Mouse (Mus musculus) heart, postnatal 0 days (tissue): ENCODE measurements at regions not wholly inside any gene's neighbourhood (a gene's known extent, or its start where the extent isn't known, plus 50 kb on each side); places are given as distances from the start of the nearest gene placed in this dataset.

ENCODE experiments used
- ATAC-seq: fragments of 200-750 bp; cut with Nextera tagmentation; 2 replicates; pipeline ENCODE4 v1.8.0; 2017; ENCODE audit warnings: low read depth, moderate number of reproducible peaks, moderate library complexity; ENCODE audit not compliant: insufficient read depth
- DNase-seq: peaks from one replicate; pipeline ENCODE4 v3.0.0-alpha.2; 2016; ENCODE audit warnings: low spot score
- H3K27ac ChIP-seq: fragments of 300-500 bp; sonication (generic); 2 replicates; pipeline ENCODE4 v1.5.1; 2014; ENCODE audit warnings: low read depth, mild to moderate bottlenecking
- H3K27me3 ChIP-seq: fragments of 300-500 bp; sonication (generic); 2 replicates; pipeline ENCODE4 v1.6.1; 2014; ENCODE audit warnings: low read length, mixed read lengths; ENCODE audit not compliant: control insufficient read depth, insufficient read depth
- H3K36me3 ChIP-seq: fragments of 300-500 bp; sonication (generic); replicated peaks from 2 replicates; pipeline ENCODE4 v1.6.1; 2014; ENCODE audit warnings: low read length, mixed read lengths; ENCODE audit not compliant: control insufficient read depth, insufficient read depth
- H3K4me1 ChIP-seq: fragments of 300-500 bp; sonication (generic); 2 replicates; pipeline ENCODE4 v1.6.1; 2014; ENCODE audit warnings: antibody characterized with exemption; ENCODE audit not compliant: control insufficient read depth, insufficient read depth
- H3K4me2 ChIP-seq: fragments of 300-500 bp; sonication (generic); 2 replicates; pipeline ENCODE4 v1.6.1; 2014; ENCODE audit warnings: low read depth, mild to moderate bottlenecking, low read length, moderate library complexity
- H3K4me3 ChIP-seq: fragments of 300-500 bp; sonication (generic); 2 replicates; pipeline ENCODE4 v1.5.1; 2014; ENCODE audit warnings: low read depth, low read length
- H3K9ac ChIP-seq: fragments of 300-500 bp; sonication (generic); replicated peaks from 2 replicates; pipeline ENCODE4 v1.6.1; 2014; ENCODE audit warnings: low read depth, low read length, mixed read lengths
- H3K9me3 ChIP-seq: fragments of 300-500 bp; sonication (generic); replicated peaks from 2 replicates; pipeline ENCODE4 v1.6.1; 2016; ENCODE audit warnings: low read length; ENCODE audit not compliant: control insufficient read depth
- CTCF ChIP-seq: IDR thresholded peaks from 2 replicates; pipeline ENCODE4 v1.5.1; 2016; ENCODE audit warnings: antibody characterized with exemption, control low read depth, low read depth
- EP300 ChIP-seq: IDR thresholded peaks from 2 replicates; pipeline ENCODE4 v1.6.1; 2016; ENCODE audit warnings: antibody characterized with exemption, low read depth
- WGBS: fragments of 180-500 bp; shearing (Covaris S2); extraction: QIAGEN DNeasy Blood & Tissue Kit; methylation state at CpG from one replicate; pipeline ENCODE4 v1.1.7; 2014; 5-methylcytosine and 5-hydroxymethylcytosine counted together

DNA sequence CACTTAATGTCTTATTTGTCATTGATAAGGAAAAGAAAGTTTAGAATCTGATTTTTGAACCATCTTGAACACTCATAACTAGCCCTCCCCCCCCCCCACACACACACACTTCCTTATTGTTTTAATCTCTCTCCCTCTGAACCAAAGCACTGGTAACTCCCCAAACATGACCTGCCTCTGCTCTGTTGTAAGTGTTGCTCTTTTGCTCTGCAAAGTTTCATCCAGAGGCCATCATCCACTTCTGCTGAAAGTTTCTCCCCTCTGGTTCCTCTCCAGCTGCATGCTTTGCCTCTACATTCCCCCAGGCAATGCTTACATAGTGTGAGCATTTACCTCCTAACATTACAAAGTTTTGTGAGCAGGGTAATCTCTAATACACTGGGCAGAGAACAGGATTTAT lies 418.1 kb downstream of the Sorl1 start:
- ATAC-seq (no peak), DNase-seq (no peak)
- H3K36me3 ChIP-seq = no peaks in the 10 kb centered on the region
- H3K27me3 ChIP-seq = no peaks in the 10 kb centered on the region
- H3K4me2 ChIP-seq = no peak overlapping the region
- TF ChIP-seq CTCF (no peak), EP300 (no peak)
- H3K9ac ChIP-seq = no peak overlapping the region
- H3K9me3 ChIP-seq = no peaks in the 10 kb centered on the region
- H3K4me3 ChIP-seq = no peak overlapping the region
- H3K4me1 ChIP-seq = peaks cover 4% of the 10 kb centered on the region; the same call in 1 of the 2 replicates
- H3K27ac ChIP-seq = no peak overlapping the region

DNA sequence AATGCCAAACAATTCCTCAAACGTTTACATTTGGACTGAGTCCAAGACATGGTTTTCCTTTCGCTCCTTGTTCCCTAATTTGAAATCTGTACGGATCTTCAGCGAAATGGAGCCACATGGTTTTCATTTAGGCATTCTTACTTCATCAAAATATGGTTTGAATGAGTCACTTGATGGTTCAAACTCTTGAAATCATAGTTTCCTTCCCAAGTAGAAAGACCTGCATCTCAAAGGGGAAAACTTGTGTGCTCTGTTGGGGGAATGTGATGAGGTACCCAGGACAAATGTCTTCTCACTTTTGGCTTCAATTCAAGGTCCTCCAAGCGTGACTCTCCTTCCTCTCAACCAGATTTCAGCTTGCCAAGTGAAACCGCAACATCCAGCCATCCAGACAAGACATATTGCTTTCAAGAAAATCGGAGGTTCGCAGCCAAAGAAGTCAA lies 418.6 kb downstream of the Sorl1 start:
- Histone ChIP-seq H3K36me3 (no peaks in the 10 kb centered on the region), H3K27ac (no peak overlapping the region), H3K4me3 (no peak overlapping the region), H3K9me3 (no peaks in the 10 kb centered on the region), H3K9ac (no peak overlapping the region), H3K27me3 (no peaks in the 10 kb centered on the region), H3K4me2 (no peak overlapping the region), H3K4me1 (peaks cover 8% of the 10 kb centered on the region; the same call in 1 of the 2 replicates)
- no peak for TF ChIP-seq EP300
- no peak for TF ChIP-seq CTCF
- ATAC-seq (no peak), DNase-seq (no peak)
- WGBS = 50% methylated on average over 8 of the region's 8 CpGs

DNA sequence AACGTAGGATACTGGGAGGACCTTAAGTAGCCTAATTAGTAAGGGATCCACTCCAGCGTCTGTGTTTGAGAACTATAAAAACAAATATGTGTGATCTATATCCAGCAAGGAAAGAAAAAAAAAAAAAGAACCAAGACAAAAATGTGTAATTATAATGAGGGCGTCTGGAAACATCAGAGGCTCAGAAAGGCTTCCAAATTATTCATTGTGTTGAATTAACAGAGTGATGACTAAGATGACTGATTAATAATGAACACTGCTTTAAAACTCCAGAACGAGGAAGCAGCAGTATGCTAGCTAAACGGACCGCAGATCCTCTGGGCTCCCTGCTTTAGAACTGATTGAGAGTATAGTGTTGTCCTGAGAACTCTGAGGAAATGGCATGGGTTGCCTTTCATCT lies 421.0 kb downstream of the Sorl1 start:
- no peaks in the 10 kb centered on the region for H3K27me3 ChIP-seq
- H3K27ac ChIP-seq = no peak overlapping the region
- no peaks in the 10 kb centered on the region for H3K9me3 ChIP-seq
- ATAC-seq (no peak), DNase-seq (no peak)
- 72% methylated on average over 6 of the region's 6 CpGs for WGBS
- no peak overlapping the region for H3K4me2 ChIP-seq
- peaks cover 8% of the 10 kb centered on the region; the same call in 1 of the 2 replicates for H3K4me1 ChIP-seq
- TF ChIP-seq CTCF (no peak), EP300 (no peak)
- H3K9ac ChIP-seq = no peak overlapping the region
- H3K36me3 ChIP-seq = no peaks in the 10 kb centered on the region
- H3K4me3 ChIP-seq = no peak overlapping the region

DNA sequence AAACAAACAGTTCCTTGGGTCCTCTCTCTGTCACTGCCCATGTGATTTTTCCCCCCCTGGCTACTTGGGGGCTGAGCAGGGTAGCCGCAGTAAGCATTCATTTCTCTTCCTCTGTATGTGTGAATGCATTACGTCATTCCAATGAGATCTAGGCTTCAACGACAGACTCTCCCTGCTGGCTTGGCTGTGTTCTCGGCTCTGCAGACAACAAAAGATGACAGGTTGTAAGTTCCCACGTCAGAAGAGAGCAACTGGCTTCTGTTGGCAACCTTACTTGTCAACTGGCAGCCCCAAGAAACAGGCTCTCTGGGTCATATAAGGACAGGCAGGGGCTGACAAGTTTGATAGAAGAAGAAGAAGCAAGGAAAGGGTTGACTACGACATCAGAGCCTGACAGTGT lies 423.4 kb downstream of the Sorl1 start:
- no peak overlapping the region for H3K4me2 ChIP-seq
- H3K4me3 ChIP-seq = no peak overlapping the region
- H3K4me1 ChIP-seq = peaks cover 5% of the 10 kb centered on the region; the same call in 1 of the 2 replicates
- DNase-seq = no peak
- no peak overlapping the region for H3K9ac ChIP-seq
- H3K27ac ChIP-seq = no peak overlapping the region
- ATAC-seq = no peak
- H3K9me3 ChIP-seq = no peaks in the 10 kb centered on the region
- H3K27me3 ChIP-seq = no peaks in the 10 kb centered on the region
- no peaks in the 10 kb centered on the region for H3K36me3 ChIP-seq
- 11% methylated on average over 6 of the region's 6 CpGs for WGBS
- TF ChIP-seq CTCF (no peak), EP300 (no peak)

DNA sequence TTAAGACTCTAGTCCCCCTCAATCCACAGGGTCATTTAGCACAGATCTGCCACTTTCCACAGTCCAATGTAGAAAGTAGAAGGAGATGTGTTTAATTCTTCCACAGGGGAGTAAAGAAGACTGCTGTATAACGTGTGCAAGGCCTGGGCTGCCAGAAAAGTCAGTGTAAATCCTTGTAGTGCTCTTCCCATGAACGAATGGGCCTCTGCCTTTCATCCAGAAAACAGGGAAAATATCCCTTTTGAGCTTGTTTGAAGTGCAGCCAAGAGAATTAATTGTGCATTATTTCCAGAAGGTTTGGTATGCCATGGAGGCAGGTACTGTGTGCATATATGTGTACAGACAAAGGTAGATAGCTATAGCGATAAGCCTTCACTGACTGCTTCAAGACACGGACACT lies 425.1 kb downstream of the Sorl1 start:
- Histone ChIP-seq H3K36me3 (no peaks in the 10 kb centered on the region), H3K4me3 (no peak overlapping the region), H3K27me3 (no peaks in the 10 kb centered on the region), H3K4me2 (no peak overlapping the region), H3K9ac (no peak overlapping the region), H3K27ac (no peak overlapping the region), H3K4me1 (peaks cover 5% of the 10 kb centered on the region; the same call in 1 of the 2 replicates), H3K9me3 (no peaks in the 10 kb centered on the region)
- ATAC-seq = no peak
- TF ChIP-seq CTCF (no peak), EP300 (no peak)
- WGBS = 79% methylated on average over 4 of the region's 4 CpGs
- DNase-seq = no peak

DNA sequence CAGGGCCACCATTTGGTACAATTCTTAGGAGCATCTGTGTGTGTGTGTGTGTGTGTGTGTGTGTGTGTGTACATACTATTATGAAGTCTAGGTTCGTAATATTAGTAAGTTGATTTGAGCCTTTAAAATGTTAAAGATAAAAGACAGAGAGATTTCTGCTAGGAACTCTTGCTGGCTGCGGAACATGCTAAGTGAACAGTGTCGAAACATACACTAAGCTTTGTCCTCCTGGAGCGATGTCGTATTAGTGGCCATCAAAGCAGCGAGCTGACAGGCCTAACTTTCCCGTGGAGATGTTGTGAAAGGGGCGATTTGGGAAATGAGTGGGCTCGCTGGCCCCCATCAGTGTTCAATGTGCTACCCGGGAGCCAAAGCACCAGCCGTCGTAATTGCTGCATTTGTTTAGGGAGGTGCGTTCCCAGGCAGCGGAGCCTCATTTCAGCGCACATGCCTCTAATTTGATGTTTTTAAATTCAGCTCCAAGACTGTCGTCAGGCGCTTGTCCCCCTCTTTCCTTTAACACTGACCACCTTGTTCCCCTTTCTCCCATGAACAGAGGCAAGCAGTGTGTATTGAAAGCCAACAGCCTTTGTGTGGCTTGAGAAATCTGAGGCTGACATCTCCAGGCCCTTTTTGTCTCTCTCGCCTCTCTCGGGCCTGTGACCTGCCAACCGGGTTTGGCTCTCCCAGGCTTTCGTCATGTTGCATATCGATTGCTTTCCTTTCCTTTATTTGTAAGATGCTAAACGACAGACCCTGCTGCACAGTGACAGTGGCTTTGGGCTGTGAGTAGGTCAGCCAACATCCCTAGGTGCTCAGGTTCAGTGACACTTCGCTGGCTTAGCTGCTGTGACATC lies 426.3 kb downstream of the Sorl1 start:
- DNase-seq (no peak), ATAC-seq (no peak)
- TF ChIP-seq CTCF = no peak
- no peak for TF ChIP-seq EP300
- no peak overlapping the region for H3K27ac ChIP-seq
- WGBS = 80% methylated on average over 24 of the region's 24 CpGs
- no peak overlapping the region for H3K4me3 ChIP-seq
- H3K4me1 ChIP-seq = peaks cover 5% of the 10 kb centered on the region; the same call in 1 of the 2 replicates
- H3K36me3 ChIP-seq = no peaks in the 10 kb centered on the region
- H3K9me3 ChIP-seq = no peaks in the 10 kb centered on the region
- H3K27me3 ChIP-seq = no peaks in the 10 kb centered on the region
- H3K4me2 ChIP-seq = no peak overlapping the region
- H3K9ac ChIP-seq = no peak overlapping the region
